Mouse (Mus musculus) telencephalon, adult 2 months (tissue): ENCODE data around the gene Gm1979.
A peak's percentile ranks its signal among the peaks of the same experiment; 100 is the strongest.
"Not testable (repeated sequence)": the region's sequence is repeated elsewhere in the genome, so short reads cannot be mapped to it uniquely, and the experiment has no call there.

Experiments
- DNase-seq: peaks from one replicate; pipeline ENCODE4 v3.0.0-alpha.2; 2011; ENCODE audit warnings: low read depth, low spot score

The Gm1979 gene

GRCm38 (mm10) chr5:26004698-26005097 lies at the start of gene Gm1979:
Gene Gm1979, minus strand, starts transcription at chr5:26004798.
- not testable (repeated sequence) for DNase-seq

DNA sequence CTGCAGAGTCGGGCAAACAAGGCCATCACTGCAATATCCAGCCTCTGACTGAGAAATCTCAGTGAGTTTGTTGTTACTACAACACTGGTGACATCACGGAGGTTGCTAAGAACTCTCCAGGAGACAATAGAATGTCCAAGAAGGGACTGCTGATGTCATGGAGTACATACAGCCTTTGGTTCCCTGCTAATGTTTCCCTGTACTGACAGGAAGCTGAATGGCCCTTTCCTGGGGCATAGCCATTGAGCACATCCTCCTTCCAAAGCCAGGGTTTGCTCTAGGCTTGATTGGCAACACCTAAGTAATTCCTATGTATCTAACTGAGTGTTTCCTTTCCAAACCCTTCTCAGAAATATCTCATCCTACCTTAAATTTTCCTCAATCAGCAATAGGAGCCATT lies 34.9 kb upstream of the Gm1979 start, which contains the start of gene Speer4a:
Gene Speer4a (minus strand): TSS at position 101 of the 400 bp plus-strand sequence.
- DNase-seq: not testable (repeated sequence)

GRCm38 (mm10) chr5:26022816-26023215 lies 18.2 kb upstream of the Gm1979 start, which contains the start of gene Gm5862:
Gene Gm5862, minus strand, starts transcription at chr5:26022916.
- DNase-seq: not testable (repeated sequence)

- not testable (repeated sequence) for DNase-seq
These were observed 3.1 kb upstream of the Gm1979 start for GRCm38 (mm10) chr5:26007697-26008096.

GRCm38 (mm10) chr5:26006937-26007695 lies 2.5 kb upstream of the Gm1979 start:
- DNase-seq: peak; percentile 19

DNA sequence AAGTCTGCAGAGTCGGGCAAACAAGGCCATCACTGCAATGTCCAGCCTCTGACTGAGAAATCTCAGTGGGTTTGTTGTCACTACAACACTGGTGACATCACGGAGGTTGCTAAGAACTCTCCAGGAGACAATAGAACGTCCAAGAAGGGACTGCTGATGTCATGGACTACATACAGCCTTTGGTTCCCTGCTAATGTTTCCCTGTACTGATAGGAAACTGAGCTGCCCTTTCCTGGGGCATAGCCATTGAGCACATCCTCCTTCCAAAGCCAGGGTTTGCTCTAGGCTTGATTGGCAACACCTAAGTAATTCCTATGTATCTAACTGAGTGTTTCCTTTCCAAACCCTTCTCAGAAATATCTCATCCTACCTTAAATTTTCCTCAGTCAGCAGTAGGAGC lies 16.0 kb downstream of the Gm1979 start, which contains the start of gene Gm21698:
Gene Gm21698 (minus strand): TSS at position 101 of the 400 bp plus-strand sequence.
- not testable (repeated sequence) for DNase-seq

- DNase-seq: not testable (repeated sequence)
These were observed 32.0 kb downstream of the Gm1979 start, which contains the start of gene Gm21680 for GRCm38 (mm10) chr5:25972563-25972962. Gene Gm21680, minus strand, starts transcription at chr5:25972663.

GRCm38 (mm10) chr5:25957050-25957449 lies 47.5 kb downstream of the Gm1979 start:
- not testable (repeated sequence) for DNase-seq

- DNase-seq: not testable (repeated sequence)
These were observed 48.0 kb downstream of the Gm1979 start for GRCm38 (mm10) chr5:25956611-25957010.

- not testable (repeated sequence) for DNase-seq
These were observed 50.3 kb downstream of the Gm1979 start, which contains the start of gene Gm21671 for GRCm38 (mm10) chr5:25954317-25954716. Gene Gm21671, minus strand, starts transcription at chr5:25954417.
